Mouse (Mus musculus): ENCODE data around the gene Lrfn2. TPM values are rescaled to one million over a fixed set of nuclear protein-coding genes. Genes with fewer than 3 reads are reported as not detected.

Gene Lrfn2
- polyA plus RNA-seq, 1 experiment: not detected

- Histone ChIP-seq H3K9ac (ENCODE audit: low read depth, poor library complexity, severe bottlenecking) (no peak overlapping the region), H3K9me3 (replicated peaks; ENCODE audit: control insufficient read depth, insufficient read depth, low read length, poor library complexity, severe bottlenecking) (no peaks in the 10 kb centered on the region), H3K27me3 (ENCODE audit: control insufficient read depth, insufficient read depth, low read length, poor library complexity, severe bottlenecking) (no peaks in the 10 kb centered on the region), H3K4me3 (ENCODE audit: low read depth, low read length) (no peak overlapping the region), H3K4me1 (ENCODE audit: control insufficient read depth, insufficient read depth, low read length) (no peaks in the 10 kb centered on the region), H3K27ac (ENCODE audit: insufficient read depth, low read length) (no peak overlapping the region), H3K36me3 (ENCODE audit: control insufficient read depth, insufficient read depth, low read length, poor library complexity, severe bottlenecking) (no peaks in the 10 kb centered on the region)
- TF ChIP-seq POLR2A (IDR thresholded peaks at IDR 0.05; ENCODE audit: insufficient read depth, low read length) (no peak), CTCF (IDR thresholded peaks at IDR 0.05; ENCODE audit: low read depth, low read length) (no peak), EP300 (IDR thresholded peaks at IDR 0.05; ENCODE audit: insufficient read depth, low read depth, low read length) (no peak)
Measured at GRCm38 (mm10) chr17:49051231-49051630, 119.1 kb downstream of the Lrfn2 start.

- no peak overlapping the region for H3K27ac ChIP-seq (ENCODE audit: insufficient read depth, low read length)
- H3K9ac ChIP-seq (ENCODE audit: low read depth, poor library complexity, severe bottlenecking): no peak overlapping the region
- no peaks in the 10 kb centered on the region for H3K27me3 ChIP-seq (ENCODE audit: control insufficient read depth, insufficient read depth, low read length, poor library complexity, severe bottlenecking)
- H3K36me3 ChIP-seq (ENCODE audit: control insufficient read depth, insufficient read depth, low read length, poor library complexity, severe bottlenecking): no peaks in the 10 kb centered on the region
- TF ChIP-seq EP300 (IDR thresholded peaks at IDR 0.05; ENCODE audit: insufficient read depth, low read depth, low read length) (no peak), CTCF (IDR thresholded peaks at IDR 0.05; ENCODE audit: low read depth, low read length) (no peak), POLR2A (IDR thresholded peaks at IDR 0.05; ENCODE audit: insufficient read depth, low read length) (no peak)
- H3K4me3 ChIP-seq (ENCODE audit: low read depth, low read length): no peak overlapping the region
- peaks cover 1% of the 10 kb centered on the region for H3K4me1 ChIP-seq (ENCODE audit: control insufficient read depth, insufficient read depth, low read length)
- peaks cover 7% of the 10 kb centered on the region for H3K9me3 ChIP-seq (replicated peaks; ENCODE audit: control insufficient read depth, insufficient read depth, low read length, poor library complexity, severe bottlenecking)
Measured at GRCm38 (mm10) chr17:49061141-49061540, 129.0 kb downstream of the Lrfn2 start.

GRCm38 (mm10) chr17:49063789-49064188 lies 131.6 kb downstream of the Lrfn2 start:
- H3K9ac ChIP-seq (ENCODE audit: low read depth, poor library complexity, severe bottlenecking): no peak overlapping the region

GRCm38 (mm10) chr17:49064526-49064925 lies 132.3 kb downstream of the Lrfn2 start:
- TF ChIP-seq CTCF (IDR thresholded peaks at IDR 0.05; ENCODE audit: low read depth, low read length) (no peak), POLR2A (IDR thresholded peaks at IDR 0.05; ENCODE audit: insufficient read depth, low read length) (no peak), EP300 (IDR thresholded peaks at IDR 0.05; ENCODE audit: insufficient read depth, low read depth, low read length) (no peak)
- H3K27ac ChIP-seq (ENCODE audit: insufficient read depth, low read length): no peak overlapping the region
- H3K36me3 ChIP-seq (ENCODE audit: control insufficient read depth, insufficient read depth, low read length, poor library complexity, severe bottlenecking): no peaks in the 10 kb centered on the region
- H3K9me3 ChIP-seq (replicated peaks; ENCODE audit: control insufficient read depth, insufficient read depth, low read length, poor library complexity, severe bottlenecking): no peaks in the 10 kb centered on the region
- no peak overlapping the region for H3K9ac ChIP-seq (ENCODE audit: low read depth, poor library complexity, severe bottlenecking)
- no peaks in the 10 kb centered on the region for H3K27me3 ChIP-seq (ENCODE audit: control insufficient read depth, insufficient read depth, low read length, poor library complexity, severe bottlenecking)
- peaks cover 1% of the 10 kb centered on the region for H3K4me1 ChIP-seq (ENCODE audit: control insufficient read depth, insufficient read depth, low read length)
- H3K4me3 ChIP-seq (ENCODE audit: low read depth, low read length): no peak overlapping the region

More at GRCm38 (mm10) chr17:49063789-49064188, 131.6 kb downstream of the Lrfn2 start:
- Histone ChIP-seq H3K36me3 (ENCODE audit: control insufficient read depth, insufficient read depth, low read length, poor library complexity, severe bottlenecking) (no peaks in the 10 kb centered on the region), H3K27ac (ENCODE audit: insufficient read depth, low read length) (no peak overlapping the region), H3K4me3 (ENCODE audit: low read depth, low read length) (no peak overlapping the region), H3K9me3 (replicated peaks; ENCODE audit: control insufficient read depth, insufficient read depth, low read length, poor library complexity, severe bottlenecking) (no peaks in the 10 kb centered on the region), H3K27me3 (ENCODE audit: control insufficient read depth, insufficient read depth, low read length, poor library complexity, severe bottlenecking) (no peaks in the 10 kb centered on the region), H3K4me1 (ENCODE audit: control insufficient read depth, insufficient read depth, low read length) (peaks cover 1% of the 10 kb centered on the region)
- TF ChIP-seq POLR2A (IDR thresholded peaks at IDR 0.05; ENCODE audit: insufficient read depth, low read length) (no peak), CTCF (IDR thresholded peaks at IDR 0.05; ENCODE audit: low read depth, low read length) (no peak), EP300 (IDR thresholded peaks at IDR 0.05; ENCODE audit: insufficient read depth, low read depth, low read length) (no peak)

GRCm38 (mm10) chr17:49065050-49065449 lies 132.9 kb downstream of the Lrfn2 start:
- Histone ChIP-seq H3K4me1 (ENCODE audit: control insufficient read depth, insufficient read depth, low read length) (peaks cover 1% of the 10 kb centered on the region), H3K9me3 (replicated peaks; ENCODE audit: control insufficient read depth, insufficient read depth, low read length, poor library complexity, severe bottlenecking) (no peaks in the 10 kb centered on the region), H3K4me3 (ENCODE audit: low read depth, low read length) (no peak overlapping the region), H3K27ac (ENCODE audit: insufficient read depth, low read length) (no peak overlapping the region), H3K36me3 (ENCODE audit: control insufficient read depth, insufficient read depth, low read length, poor library complexity, severe bottlenecking) (no peaks in the 10 kb centered on the region), H3K9ac (ENCODE audit: low read depth, poor library complexity, severe bottlenecking) (no peak overlapping the region), H3K27me3 (ENCODE audit: control insufficient read depth, insufficient read depth, low read length, poor library complexity, severe bottlenecking) (no peaks in the 10 kb centered on the region)
- no peak for TF ChIP-seq EP300 (IDR thresholded peaks at IDR 0.05; ENCODE audit: insufficient read depth, low read depth, low read length)
- TF ChIP-seq POLR2A (IDR thresholded peaks at IDR 0.05; ENCODE audit: insufficient read depth, low read length): no peak
- TF ChIP-seq CTCF (IDR thresholded peaks at IDR 0.05; ENCODE audit: low read depth, low read length): no peak

- no peak overlapping the region for H3K27ac ChIP-seq (ENCODE audit: insufficient read depth, low read length)
- TF ChIP-seq POLR2A (IDR thresholded peaks at IDR 0.05; ENCODE audit: insufficient read depth, low read length) (no peak), EP300 (IDR thresholded peaks at IDR 0.05; ENCODE audit: insufficient read depth, low read depth, low read length) (no peak), CTCF (IDR thresholded peaks at IDR 0.05; ENCODE audit: low read depth, low read length) (peak; percentile 58)
- no peaks in the 10 kb centered on the region for H3K36me3 ChIP-seq (ENCODE audit: control insufficient read depth, insufficient read depth, low read length, poor library complexity, severe bottlenecking)
- H3K9me3 ChIP-seq (replicated peaks; ENCODE audit: control insufficient read depth, insufficient read depth, low read length, poor library complexity, severe bottlenecking): no peaks in the 10 kb centered on the region
- peaks cover 1% of the 10 kb centered on the region for H3K4me1 ChIP-seq (ENCODE audit: control insufficient read depth, insufficient read depth, low read length)
- no peaks in the 10 kb centered on the region for H3K27me3 ChIP-seq (ENCODE audit: control insufficient read depth, insufficient read depth, low read length, poor library complexity, severe bottlenecking)
- no peak overlapping the region for H3K9ac ChIP-seq (ENCODE audit: low read depth, poor library complexity, severe bottlenecking)
- H3K4me3 ChIP-seq (ENCODE audit: low read depth, low read length): no peak overlapping the region
Measured at GRCm38 (mm10) chr17:49066748-49067147, 134.6 kb downstream of the Lrfn2 start.
